Mouse (Mus musculus) liver, embryonic 11.5 days (tissue): Measurements from ENCODE around the gene Clybl. TPM values are rescaled to one million over a fixed set of nuclear protein-coding genes. Genes with fewer than 3 reads are reported as not detected.

Experiments used
- ATAC-seq: fragments of 200-750 bp; cut with Nextera tagmentation; replicated peaks from 2 replicates; pipeline ENCODE4 v1.8.0; 2017; ENCODE audit warnings: moderate number of reproducible peaks, mild to moderate bottlenecking, moderate TSS enrichment, moderate library complexity; ENCODE audit not compliant: low FRiP score
- DNase-seq: peaks from one replicate; pipeline ENCODE4 v3.0.0-alpha.2; 2017; ENCODE audit warnings: low spot score
- H3K27ac ChIP-seq: fragments of 300-500 bp; sonication (generic); 2 replicates; pipeline ENCODE4 v1.5.1; 2014; ENCODE audit warnings: mild to moderate bottlenecking, low read depth, low read length, control low read depth
- H3K27me3 ChIP-seq: fragments of 300-500 bp; sonication (generic); replicated peaks from 2 replicates; pipeline ENCODE4 v1.6.1; 2014; ENCODE audit warnings: low read length, mixed read lengths; ENCODE audit not compliant: control insufficient read depth, insufficient read depth
- H3K36me3 ChIP-seq: fragments of 300-500 bp; sonication (generic); 2 replicates; pipeline ENCODE4 v1.6.1; 2014; ENCODE audit warnings: mild to moderate bottlenecking, low read length, moderate library complexity, mixed read lengths; ENCODE audit not compliant: control insufficient read depth, insufficient read depth
- H3K4me1 ChIP-seq: fragments of 300-500 bp; sonication (generic); replicated peaks from 2 replicates; pipeline ENCODE4 v1.6.1; 2014; ENCODE audit warnings: low read length, mixed read lengths; ENCODE audit not compliant: control insufficient read depth, insufficient read depth
- H3K4me2 ChIP-seq: fragments of 300-500 bp; sonication (generic); 2 replicates; pipeline ENCODE4 v1.6.1; 2014; ENCODE audit warnings: mild to moderate bottlenecking, control low read depth, moderate library complexity
- H3K4me3 ChIP-seq: fragments of 300-500 bp; sonication (generic); 2 replicates; pipeline ENCODE4 v1.5.1; 2014; ENCODE audit warnings: low read depth, low read length, control low read depth
- H3K9ac ChIP-seq: fragments of 300-500 bp; sonication (generic); 2 replicates; pipeline ENCODE4 v1.6.1; 2014; ENCODE audit warnings: low read depth, low read length, control low read depth
- H3K9me3 ChIP-seq: fragments of 300-500 bp; sonication (generic); 2 replicates; pipeline ENCODE4 v1.6.1; 2016; ENCODE audit warnings: low read length, inconsistent platforms, mixed read lengths; ENCODE audit not compliant: control insufficient read depth
- WGBS: fragments of 180-500 bp; shearing (Covaris S2); extraction: QIAGEN DNeasy Blood & Tissue Kit; methylation state at CpG from one replicate; pipeline ENCODE4 v1.1.7; 2014; 5-methylcytosine and 5-hydroxymethylcytosine counted together
- polyA plus RNA-seq: library from polyadenylated mRNA; unstranded; fragments of >200 nt; fragmentation: Nextera tagmentation; extraction: Ambion mirVana; gene quantifications from 2 replicates; pipeline ENCODE4 v1.2.1, GENCODE M21; 2014

Gene Clybl
- polyA plus RNA-seq, 1 experiment from 2014 or later: 44.4 TPM

GRCm38 (mm10) chr14:122296399-122296798, 114.9 kb downstream of the Clybl start:
- Histone ChIP-seq H3K27ac (no peak overlapping the region), H3K4me3 (no peak overlapping the region), H3K9ac (no peak overlapping the region), H3K4me2 (no peak overlapping the region), H3K36me3 (no peaks in the 10 kb centered on the region), H3K9me3 (no peaks in the 10 kb centered on the region), H3K27me3 (no peaks in the 10 kb centered on the region), H3K4me1 (no peaks in the 10 kb centered on the region)
- no peak for DNase-seq
- 47% methylated on average over 4 of the region's 4 CpGs for WGBS
- ATAC-seq: no peak

DNA sequence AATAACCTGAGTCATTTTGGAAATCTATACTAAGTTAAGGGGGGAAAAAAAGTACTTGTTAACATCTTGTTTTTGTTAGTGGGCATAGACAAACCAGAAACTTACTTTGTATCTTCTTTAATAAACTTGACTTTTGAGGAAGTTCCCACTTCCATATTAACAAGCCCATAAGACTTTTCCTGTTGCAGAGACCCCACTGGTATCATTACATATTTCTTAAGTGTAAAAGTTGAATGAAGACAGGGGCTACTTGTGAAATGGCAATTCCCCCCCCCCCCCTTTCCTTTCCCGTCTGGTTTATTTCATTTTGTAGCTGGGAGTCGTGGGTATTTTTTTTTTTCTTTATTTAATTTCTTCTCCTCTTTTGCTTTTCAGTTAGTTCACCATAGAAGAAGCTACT, 115.4 kb downstream of the Clybl start:
- Histone ChIP-seq H3K4me1 (no peaks in the 10 kb centered on the region), H3K4me3 (no peak overlapping the region), H3K9ac (no peak overlapping the region), H3K36me3 (no peaks in the 10 kb centered on the region), H3K9me3 (no peaks in the 10 kb centered on the region), H3K4me2 (no peak overlapping the region), H3K27ac (no peak overlapping the region), H3K27me3 (no peaks in the 10 kb centered on the region)
- no peak for DNase-seq
- ATAC-seq: no peak
- 59% methylated on average over 2 of the region's 2 CpGs for WGBS

DNA sequence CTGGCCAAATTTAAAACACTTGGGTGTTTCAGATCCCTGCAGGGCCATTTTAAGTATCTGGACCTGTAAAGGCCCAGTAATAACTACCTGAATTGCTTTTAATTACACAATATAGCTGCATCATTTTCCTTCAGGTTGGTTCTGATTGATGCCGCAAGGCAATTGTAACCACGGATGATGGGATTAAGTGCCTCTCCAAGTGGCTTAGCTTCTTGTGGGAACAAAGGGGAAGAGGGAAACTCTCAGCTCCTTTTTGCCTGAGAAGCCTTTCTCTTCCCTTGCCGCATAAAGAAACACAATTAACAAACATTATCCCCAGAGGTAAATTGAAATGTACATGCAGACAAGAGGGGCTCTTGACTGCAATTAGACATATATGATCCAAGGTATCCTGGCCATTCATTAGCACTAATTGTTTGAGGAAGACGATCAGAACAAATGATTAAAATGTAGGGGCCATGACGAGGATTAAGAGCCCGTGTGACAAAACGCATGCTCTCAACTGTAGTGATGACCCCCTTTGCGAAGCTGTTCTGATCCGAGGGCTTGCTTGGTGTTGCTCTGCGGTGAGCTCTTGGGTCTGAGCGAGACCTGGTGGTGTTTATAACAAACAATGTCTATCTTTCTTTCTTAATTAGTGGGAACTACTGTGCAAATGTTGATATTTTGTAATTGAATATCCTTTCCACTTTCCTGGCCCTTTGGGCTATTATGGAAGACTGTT, 116.0 kb downstream of the Clybl start:
- WGBS: 56% methylated on average over 11 of the region's 11 CpGs
- H3K4me2 ChIP-seq: no peak overlapping the region
- no peaks in the 10 kb centered on the region for H3K4me1 ChIP-seq
- no peak for ATAC-seq
- no peak overlapping the region for H3K4me3 ChIP-seq
- no peaks in the 10 kb centered on the region for H3K27me3 ChIP-seq
- H3K36me3 ChIP-seq: no peaks in the 10 kb centered on the region
- DNase-seq: no peak
- no peak overlapping the region for H3K27ac ChIP-seq
- no peak overlapping the region for H3K9ac ChIP-seq
- H3K9me3 ChIP-seq: no peaks in the 10 kb centered on the region

DNA sequence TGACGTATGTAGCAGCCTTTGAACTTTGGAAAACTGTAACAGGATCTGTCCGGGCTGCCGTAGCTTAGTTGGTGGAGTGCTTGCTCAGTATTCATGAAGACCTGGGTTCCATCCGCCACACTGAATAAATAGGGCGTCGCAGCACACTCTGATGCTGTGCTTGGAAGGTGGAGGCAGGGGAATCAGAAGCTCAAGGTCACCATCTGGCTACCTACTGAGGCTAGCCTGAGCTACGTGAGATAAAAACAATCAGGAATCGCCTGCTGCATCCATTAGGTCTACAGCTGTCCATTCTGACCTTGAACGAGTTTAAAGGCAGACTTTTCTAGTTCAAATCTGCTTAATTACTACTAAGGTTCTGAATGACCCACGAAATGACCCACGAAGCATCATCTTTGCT, 118.8 kb downstream of the Clybl start:
- Histone ChIP-seq H3K4me1 (no peaks in the 10 kb centered on the region), H3K4me2 (no peak overlapping the region), H3K27ac (no peak overlapping the region), H3K4me3 (no peak overlapping the region), H3K9me3 (no peaks in the 10 kb centered on the region), H3K27me3 (no peaks in the 10 kb centered on the region), H3K36me3 (no peaks in the 10 kb centered on the region), H3K9ac (no peak overlapping the region)
- ATAC-seq (no peak), DNase-seq (no peak)
- 80% methylated on average over 11 of the region's 11 CpGs for WGBS

GRCm38 (mm10) chr14:122303821-122304220, 122.3 kb downstream of the Clybl start:
- WGBS: 30% methylated on average over 1 of the region's 1 CpGs
- H3K9ac ChIP-seq: no peak overlapping the region
- no peak overlapping the region for H3K4me2 ChIP-seq
- DNase-seq (no peak), ATAC-seq (no peak)
- H3K4me3 ChIP-seq: no peak overlapping the region
- H3K27me3 ChIP-seq: no peaks in the 10 kb centered on the region
- H3K9me3 ChIP-seq: no peaks in the 10 kb centered on the region
- no peaks in the 10 kb centered on the region for H3K4me1 ChIP-seq
- H3K36me3 ChIP-seq: no peaks in the 10 kb centered on the region
- H3K27ac ChIP-seq: no peak overlapping the region

DNA sequence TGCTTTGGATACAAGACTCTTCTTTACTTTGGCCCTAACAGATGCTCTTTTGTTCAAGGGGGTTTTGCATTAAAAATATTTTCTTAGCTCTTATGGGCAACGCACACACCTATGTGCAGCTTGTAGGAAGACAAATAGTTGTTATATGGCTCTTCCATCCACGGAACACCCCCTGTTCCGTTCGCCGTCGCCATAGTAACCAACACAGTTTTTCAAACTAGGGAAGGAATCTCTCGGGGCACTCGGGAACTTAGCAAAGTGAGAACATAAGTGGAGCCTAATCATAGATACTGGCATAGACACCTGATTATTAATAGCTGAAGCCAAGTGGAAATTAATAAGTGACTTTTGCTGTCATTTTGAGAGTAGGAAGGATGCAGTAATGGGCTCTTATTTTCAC, 123.6 kb downstream of the Clybl start:
- ATAC-seq: no peak

DNA sequence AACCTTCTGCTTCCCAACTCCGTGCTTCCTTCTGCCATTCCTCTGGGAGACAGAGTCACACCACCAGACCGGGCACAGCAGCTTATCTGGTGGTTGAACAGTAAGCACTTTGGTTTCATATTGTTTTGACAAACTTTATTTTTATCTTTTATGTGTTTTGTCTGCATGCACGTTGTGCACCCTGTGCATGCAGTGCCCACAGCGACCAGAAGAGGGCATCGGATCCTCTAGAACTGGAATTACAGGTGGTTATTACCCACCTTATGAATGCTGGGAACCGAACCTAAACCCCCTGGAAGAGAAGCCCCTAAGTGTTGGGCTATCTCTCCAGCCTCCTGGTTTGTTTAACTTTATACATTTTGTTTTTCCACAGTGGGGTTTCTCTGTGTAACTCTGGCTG, 130.9 kb downstream of the Clybl start:
- no peaks in the 10 kb centered on the region for H3K9me3 ChIP-seq
- DNase-seq (no peak), ATAC-seq (no peak)
- H3K4me2 ChIP-seq: no peak overlapping the region
- H3K4me3 ChIP-seq: no peak overlapping the region
- WGBS: 87% methylated on average over 6 of the region's 6 CpGs
- H3K9ac ChIP-seq: no peak overlapping the region
- H3K27me3 ChIP-seq: no peaks in the 10 kb centered on the region
- no peaks in the 10 kb centered on the region for H3K4me1 ChIP-seq
- H3K36me3 ChIP-seq: 0 out of 2 replicates have a peak, but pooled peaks cover 3% of the 10 kb centered on the region
- H3K27ac ChIP-seq: no peak overlapping the region

More for the DNA sequence above, 123.6 kb downstream of the Clybl start:
- DNase-seq: no peak
- H3K27me3 ChIP-seq: no peaks in the 10 kb centered on the region
- no peaks in the 10 kb centered on the region for H3K36me3 ChIP-seq
- no peaks in the 10 kb centered on the region for H3K4me1 ChIP-seq
- 85% methylated on average over 8 of the region's 8 CpGs for WGBS
- no peak overlapping the region for H3K4me3 ChIP-seq
- no peaks in the 10 kb centered on the region for H3K9me3 ChIP-seq
- no peak overlapping the region for H3K9ac ChIP-seq
- no peak overlapping the region for H3K4me2 ChIP-seq
- no peak overlapping the region for H3K27ac ChIP-seq

GRCm38 (mm10) chr14:122313328-122313727, 131.8 kb downstream of the Clybl start:
- Histone ChIP-seq H3K27me3 (no peaks in the 10 kb centered on the region), H3K27ac (no peak overlapping the region), H3K4me1 (no peaks in the 10 kb centered on the region), H3K36me3 (0 out of 2 replicates have a peak, but pooled peaks cover 3% of the 10 kb centered on the region), H3K9me3 (no peaks in the 10 kb centered on the region), H3K4me3 (no peak overlapping the region), H3K9ac (no peak overlapping the region), H3K4me2 (no peak overlapping the region)
- DNase-seq (no peak), ATAC-seq (no peak)
- WGBS: 68% methylated on average over 4 of the region's 4 CpGs

GRCm38 (mm10) chr14:122315743-122316142, 134.2 kb downstream of the Clybl start:
- Histone ChIP-seq H3K27me3 (no peaks in the 10 kb centered on the region), H3K36me3 (0 out of 2 replicates have a peak, but pooled peaks cover 3% of the 10 kb centered on the region), H3K4me1 (no peaks in the 10 kb centered on the region), H3K27ac (no peak overlapping the region), H3K4me3 (no peak overlapping the region), H3K4me2 (no peak overlapping the region), H3K9me3 (no peaks in the 10 kb centered on the region), H3K9ac (no peak overlapping the region)
- ATAC-seq (no peak), DNase-seq (no peak)
- WGBS: 90% methylated on average over 12 of the region's 12 CpGs
